Mouse (Mus musculus) neural tube, embryonic 12.5 days (tissue): ENCODE data around the gene Mki67. TPM values are rescaled to one million over a fixed set of nuclear protein-coding genes. Genes with fewer than 3 reads are reported as not detected.
A peak's percentile ranks its signal among the peaks of the same experiment; 100 is the strongest.
"Not testable (repeated sequence)": the region's sequence is repeated elsewhere in the genome, so short reads cannot be mapped to it uniquely, and the experiment has no call there.

ENCODE experiments used
- ATAC-seq: fragments of 200-750 bp; cut with Nextera tagmentation; 2 replicates; pipeline ENCODE4 v1.8.0; 2017; ENCODE audit warnings: low read depth, mild to moderate bottlenecking, moderate TSS enrichment, moderate library complexity; ENCODE audit not compliant: low FRiP score
- H3K27ac ChIP-seq: fragments of 300-500 bp; sonication (generic); 2 replicates; pipeline ENCODE4 v1.5.1; 2016
- H3K27me3 ChIP-seq: fragments of 300-500 bp; sonication (generic); replicated peaks from 2 replicates; pipeline ENCODE4 v1.6.1; 2016; ENCODE audit warnings: mild to moderate bottlenecking
- H3K36me3 ChIP-seq: fragments of 300-500 bp; sonication (generic); 2 replicates; pipeline ENCODE4 v1.6.1; 2016; ENCODE audit warnings: mild to moderate bottlenecking
- H3K4me1 ChIP-seq: fragments of 300-500 bp; sonication (generic); 2 replicates; pipeline ENCODE4 v1.6.1; 2016
- H3K4me2 ChIP-seq: fragments of 300-500 bp; sonication (generic); replicated peaks from 2 replicates; pipeline ENCODE4 v1.6.1; 2016; ENCODE audit warnings: mild to moderate bottlenecking
- H3K4me3 ChIP-seq: fragments of 300-500 bp; sonication (generic); 2 replicates; pipeline ENCODE4 v1.5.1; 2016
- H3K9ac ChIP-seq: fragments of 300-500 bp; sonication (generic); 2 replicates; pipeline ENCODE4 v1.6.1; 2016; ENCODE audit warnings: mild to moderate bottlenecking
- H3K9me3 ChIP-seq: fragments of 300-500 bp; sonication (generic); 2 replicates; pipeline ENCODE4 v1.6.1; 2016; ENCODE audit warnings: mild to moderate bottlenecking
- WGBS: fragments of 180-500 bp; shearing (Covaris S2); methylation state at CpG from one replicate; pipeline ENCODE4 v1.1.7; 2016; 5-methylcytosine and 5-hydroxymethylcytosine counted together
- polyA plus RNA-seq: library from polyadenylated mRNA; unstranded; fragments of >200 nt; fragmentation: Nextera tagmentation; extraction: Ambion mirVana; gene quantifications from 2 replicates; pipeline ENCODE4 v1.2.1, GENCODE M21; 2016

The Mki67 gene
- polyA plus RNA-seq, 1 experiment from 2014 or later = 28.8 TPM

DNA sequence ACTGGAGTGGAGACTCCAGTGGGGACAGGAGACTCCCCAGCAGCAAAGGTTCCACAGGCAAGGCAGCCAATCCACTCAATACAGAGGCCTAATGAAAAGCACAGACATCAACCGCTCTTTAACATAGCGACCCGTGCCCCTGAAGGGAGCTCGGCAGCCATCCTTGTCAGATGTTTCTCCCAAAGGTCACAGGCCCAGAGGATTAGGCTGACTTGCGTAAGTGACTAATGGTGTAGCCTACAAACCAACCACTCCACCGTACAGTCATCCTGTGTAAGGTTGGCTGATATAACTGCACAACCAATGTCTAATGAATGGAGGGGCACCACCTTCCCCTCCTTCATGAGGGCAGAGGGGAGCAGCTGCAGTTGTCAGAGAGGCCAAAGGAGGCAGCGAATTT, 26.8 kb downstream of the Mki67 start:
- no peaks in the 10 kb centered on the region for H3K9me3 ChIP-seq
- ATAC-seq = no peak
- peaks cover 60% of the 10 kb centered on the region for H3K36me3 ChIP-seq
- no peak overlapping the region for H3K27ac ChIP-seq
- H3K4me2 ChIP-seq = no peak overlapping the region
- H3K4me3 ChIP-seq = no peak overlapping the region
- H3K27me3 ChIP-seq = no peaks in the 10 kb centered on the region
- no peaks in the 10 kb centered on the region for H3K4me1 ChIP-seq
- no peak overlapping the region for H3K9ac ChIP-seq
- WGBS = 94% methylated on average over 7 of the region's 7 CpGs

- 89% methylated on average over 7 of the region's 7 CpGs for WGBS
- H3K27me3 ChIP-seq = no peaks in the 10 kb centered on the region
- no peak for ATAC-seq
Observed at GRCm38 (mm10) chr7:135684938-135685337, 31.2 kb downstream of the Mki67 start.

GRCm38 (mm10) chr7:135684098-135684497, 32.1 kb downstream of the Mki67 start:
- H3K9me3 ChIP-seq, H3K4me1 ChIP-seq, H3K27ac ChIP-seq, ATAC-seq, H3K9ac ChIP-seq, H3K4me3 ChIP-seq, H3K4me2 ChIP-seq, H3K27me3 ChIP-seq: not testable (repeated sequence)
- WGBS = 79% methylated on average over 4 of the region's 4 CpGs
- H3K36me3 ChIP-seq = peaks cover 22% of the 10 kb centered on the region

More at GRCm38 (mm10) chr7:135684938-135685337, 31.2 kb downstream of the Mki67 start:
- Histone ChIP-seq H3K27ac (no peak overlapping the region), H3K9me3 (no peaks in the 10 kb centered on the region), H3K9ac (no peak overlapping the region), H3K4me3 (no peak overlapping the region), H3K4me2 (no peak overlapping the region), H3K4me1 (no peaks in the 10 kb centered on the region), H3K36me3 (peaks cover 27% of the 10 kb centered on the region)

- ATAC-seq = no peak
- no peaks in the 10 kb centered on the region for H3K9me3 ChIP-seq
- H3K4me1 ChIP-seq = no peaks in the 10 kb centered on the region
- H3K4me2 ChIP-seq = no peak overlapping the region
- no peak overlapping the region for H3K27ac ChIP-seq
- no peak overlapping the region for H3K9ac ChIP-seq
- WGBS = 77% methylated on average over 5 of the region's 5 CpGs
- H3K4me3 ChIP-seq = no peak overlapping the region
- no peaks in the 10 kb centered on the region for H3K27me3 ChIP-seq
- H3K36me3 ChIP-seq = peaks cover 3% of the 10 kb centered on the region; the same call in 1 of the 2 replicates
Observed at GRCm38 (mm10) chr7:135680334-135680733, 35.8 kb downstream of the Mki67 start.

- Histone ChIP-seq H3K4me2 (no peak overlapping the region), H3K9me3 (no peaks in the 10 kb centered on the region), H3K4me1 (no peaks in the 10 kb centered on the region), H3K27ac (no peak overlapping the region), H3K36me3 (no peaks in the 10 kb centered on the region), H3K4me3 (no peak overlapping the region), H3K27me3 (no peaks in the 10 kb centered on the region), H3K9ac (no peak overlapping the region)
- ATAC-seq = no peak
- 90% methylated on average over 8 of the region's 8 CpGs for WGBS
Observed at GRCm38 (mm10) chr7:135676722-135677121, 39.4 kb downstream of the Mki67 start.

DNA sequence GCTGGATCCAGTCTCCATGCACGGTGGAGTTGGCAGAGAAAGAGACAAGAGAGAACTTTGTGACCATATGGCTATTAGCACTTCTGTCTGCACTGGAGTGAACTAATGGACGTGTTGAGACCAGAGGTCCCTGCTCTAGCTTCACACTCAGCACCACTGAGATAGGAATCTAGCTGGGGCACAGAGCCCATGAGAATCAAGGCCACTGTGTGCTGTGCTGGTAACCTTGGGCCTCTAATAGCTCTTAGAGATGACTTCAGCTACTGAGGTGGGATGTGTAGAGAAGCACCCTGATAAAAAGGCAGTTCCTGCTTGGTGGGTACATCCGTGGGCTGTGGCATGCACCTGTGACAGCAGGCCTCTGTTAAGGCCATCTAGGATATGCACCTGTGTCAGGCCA, 42.6 kb downstream of the Mki67 start:
- H3K4me1 ChIP-seq = no peaks in the 10 kb centered on the region
- no peak overlapping the region for H3K4me2 ChIP-seq
- H3K27me3 ChIP-seq = no peaks in the 10 kb centered on the region
- no peak for ATAC-seq
- H3K9me3 ChIP-seq = no peaks in the 10 kb centered on the region
- H3K36me3 ChIP-seq = no peaks in the 10 kb centered on the region
- no peak overlapping the region for H3K9ac ChIP-seq
- H3K4me3 ChIP-seq = no peak overlapping the region
- no peak overlapping the region for H3K27ac ChIP-seq
- WGBS = 64% methylated on average over 3 of the region's 3 CpGs

- Histone ChIP-seq H3K36me3 (no peaks in the 10 kb centered on the region), H3K9me3 (no peaks in the 10 kb centered on the region), H3K27me3 (no peaks in the 10 kb centered on the region), H3K9ac (no peak overlapping the region), H3K27ac (no peak overlapping the region), H3K4me3 (no peak overlapping the region), H3K4me2 (no peak overlapping the region), H3K4me1 (no peaks in the 10 kb centered on the region)
- 0 out of 2 replicates have a peak, but pooled peaks have one; percentile 44 for ATAC-seq
- 40% methylated on average over 16 of the region's 16 CpGs for WGBS
Observed at GRCm38 (mm10) chr7:135668852-135669739, 47.1 kb downstream of the Mki67 start.

DNA sequence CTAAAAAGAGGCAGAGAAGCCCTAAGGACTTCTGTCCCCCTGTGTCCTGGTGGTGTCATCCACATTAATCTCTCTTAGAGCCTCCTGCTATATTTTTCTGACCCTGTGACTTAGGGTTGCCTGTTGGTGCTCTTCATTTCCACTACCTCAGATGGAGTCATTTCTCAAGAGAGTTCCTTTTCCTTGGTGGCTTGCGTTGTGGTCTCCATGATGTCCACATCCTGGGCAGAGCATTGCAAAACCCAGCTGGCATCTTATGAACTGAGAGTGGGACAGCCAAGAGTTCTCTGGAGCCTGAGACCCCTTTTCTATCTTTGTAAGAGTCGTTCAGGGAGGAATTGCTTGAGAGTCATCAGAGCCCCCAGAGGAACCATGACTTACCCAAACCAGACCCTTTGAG, 49.8 kb downstream of the Mki67 start:
- H3K36me3 ChIP-seq = no peaks in the 10 kb centered on the region
- no peaks in the 10 kb centered on the region for H3K27me3 ChIP-seq
- H3K9me3 ChIP-seq = no peaks in the 10 kb centered on the region
- ATAC-seq = no peak
- no peak overlapping the region for H3K27ac ChIP-seq
- 84% methylated on average over 2 of the region's 2 CpGs for WGBS
- H3K9ac ChIP-seq = no peak overlapping the region
- H3K4me2 ChIP-seq = no peak overlapping the region
- no peaks in the 10 kb centered on the region for H3K4me1 ChIP-seq
- no peak overlapping the region for H3K4me3 ChIP-seq

GRCm38 (mm10) chr7:135664211-135664610, 52.0 kb downstream of the Mki67 start:
- WGBS = 81% methylated on average over 7 of the region's 7 CpGs
- no peak overlapping the region for H3K4me3 ChIP-seq
- no peak overlapping the region for H3K27ac ChIP-seq
- no peaks in the 10 kb centered on the region for H3K4me1 ChIP-seq
- H3K9me3 ChIP-seq = no peaks in the 10 kb centered on the region
- ATAC-seq = no peak
- no peaks in the 10 kb centered on the region for H3K27me3 ChIP-seq
- no peaks in the 10 kb centered on the region for H3K36me3 ChIP-seq
- H3K9ac ChIP-seq = no peak overlapping the region
- no peak overlapping the region for H3K4me2 ChIP-seq

- Histone ChIP-seq H3K4me3 (no peak overlapping the region), H3K4me2 (no peak overlapping the region), H3K4me1 (no peaks in the 10 kb centered on the region), H3K36me3 (no peaks in the 10 kb centered on the region), H3K9me3 (no peaks in the 10 kb centered on the region), H3K27ac (no peak overlapping the region), H3K9ac (no peak overlapping the region), H3K27me3 (no peaks in the 10 kb centered on the region)
- no peak for ATAC-seq
Observed at GRCm38 (mm10) chr7:135660314-135660713, 55.8 kb downstream of the Mki67 start.

GRCm38 (mm10) chr7:135659314-135659935, 56.7 kb downstream of the Mki67 start:
- Histone ChIP-seq H3K36me3 (no peaks in the 10 kb centered on the region), H3K4me3 (no peak overlapping the region), H3K4me2 (no peak overlapping the region), H3K27me3 (no peaks in the 10 kb centered on the region), H3K27ac (no peak overlapping the region), H3K4me1 (no peaks in the 10 kb centered on the region), H3K9ac (no peak overlapping the region), H3K9me3 (no peaks in the 10 kb centered on the region)
- no peak for ATAC-seq
- 93% methylated on average over 5 of the region's 5 CpGs for WGBS

DNA sequence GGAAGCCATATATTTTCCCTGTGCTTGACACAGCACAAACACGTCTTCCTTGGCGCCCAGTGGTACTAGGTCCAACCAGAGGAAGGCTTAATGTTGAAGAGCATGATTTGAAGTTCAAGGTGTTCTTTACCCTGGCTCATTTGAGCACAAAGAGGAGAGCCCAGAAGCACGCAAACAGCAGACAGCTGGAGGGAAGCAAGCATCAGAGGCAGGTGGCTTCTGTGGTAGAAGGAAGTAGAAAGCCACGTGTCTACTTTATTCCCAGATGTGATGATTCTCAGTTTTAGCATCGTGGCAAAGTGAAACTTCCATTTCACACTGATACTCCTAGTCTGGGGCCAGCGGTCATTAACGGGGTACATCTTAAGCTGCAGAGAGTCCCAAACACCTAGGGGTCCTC, 58.0 kb downstream of the Mki67 start:
- H3K4me2 ChIP-seq = no peak overlapping the region
- no peaks in the 10 kb centered on the region for H3K27me3 ChIP-seq
- H3K36me3 ChIP-seq = no peaks in the 10 kb centered on the region
- ATAC-seq = no peak
- H3K9ac ChIP-seq = no peak overlapping the region
- 89% methylated on average over 7 of the region's 7 CpGs for WGBS
- H3K9me3 ChIP-seq = no peaks in the 10 kb centered on the region
- H3K27ac ChIP-seq = no peak overlapping the region
- H3K4me3 ChIP-seq = no peak overlapping the region
- no peaks in the 10 kb centered on the region for H3K4me1 ChIP-seq
